Comparison of ENCODE assay signal across 7 mouse cellular contexts in the genomic region with DNA sequence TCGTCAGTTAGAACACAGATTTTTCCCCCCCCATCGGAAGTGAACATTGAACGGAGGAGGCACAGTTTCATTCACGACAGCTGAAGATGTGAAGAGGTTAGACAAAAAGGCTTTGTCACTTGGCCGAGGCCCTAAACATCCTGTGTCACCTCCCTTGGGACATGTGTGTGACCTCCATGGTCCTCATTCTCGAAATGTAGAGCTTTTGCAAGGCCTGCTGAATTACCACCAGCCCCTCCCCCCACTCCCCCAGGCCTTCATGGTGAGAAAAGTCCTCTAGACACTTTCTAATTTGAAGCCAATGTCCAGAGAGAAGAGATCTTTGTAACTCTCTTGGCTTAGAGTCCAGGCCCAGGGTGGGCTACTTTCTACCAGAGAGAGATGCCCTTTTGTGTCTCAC.
"Had no signal": no experiment of that assay in that cellular context is flagged by ENCODE, and none has a peak within 500 bp of the region (broad histone marks: within the 10 kb centered on the region; RNA-seq: fewer than 3 reads in every experiment).

No protein-coding gene starts in this region.

- ATAC-seq: intestine, embryonic 16.5 days; lung, postnatal 0 days had no signal

- DNase-seq: left cerebral cortex, postnatal 4 days; lung, adult 2 months; midbrain, embryonic 14.5 days; thymus, adult 18-20 months; thymus, postnatal 14 days had no signal
